19 mouse cellular contexts compared by ENCODE assay signal in genomic region chrX:9452375-9452774, GRCm38 (mm10).
"Had no signal": no experiment of that assay in that cellular context is flagged by ENCODE, and none has a peak within 500 bp of the region (broad histone marks: within the 10 kb centered on the region; RNA-seq: fewer than 3 reads in every experiment).

No protein-coding gene starts in this region.

- H3K27ac ChIP-seq: kidney, postnatal 0 days; layer of hippocampus, adult 2 months; limb, embryonic 10.5 days; limb, embryonic 13.5 days; liver, embryonic 13.5 days; midbrain, embryonic 12.5 days; midbrain, embryonic 15.5 days; neural tube, embryonic 12.5 days; neural tube, embryonic 15.5 days; stomach, embryonic 15.5 days had no signal

- H3K4me1 ChIP-seq: limb, embryonic 10.5 days; limb, embryonic 13.5 days; liver, embryonic 13.5 days; midbrain, embryonic 12.5 days; midbrain, embryonic 15.5 days; neural tube, embryonic 12.5 days; neural tube, embryonic 15.5 days; stomach, embryonic 15.5 days had no signal

- H3K27me3 ChIP-seq: limb, embryonic 13.5 days; liver, embryonic 13.5 days; midbrain, embryonic 12.5 days; midbrain, embryonic 15.5 days; neural tube, embryonic 12.5 days; neural tube, embryonic 15.5 days; stomach, embryonic 15.5 days had no signal

- DNase-seq: kidney, adult 2 months; kidney, postnatal 25 days; liver; liver, embryonic 13.5 days; lung, adult 2 months; retina, postnatal 1 day; right cerebral cortex, postnatal 25 days; spleen, adult 18-20 months; thymus, postnatal 36 days had no signal

- ATAC-seq: intestine, postnatal 0 days; midbrain, embryonic 15.5 days had no signal

- H3K36me3 ChIP-seq: limb, embryonic 10.5 days; limb, embryonic 13.5 days; liver, embryonic 13.5 days; midbrain, embryonic 12.5 days; midbrain, embryonic 15.5 days; neural tube, embryonic 12.5 days; neural tube, embryonic 15.5 days; stomach, embryonic 15.5 days had no signal

- H3K4me3 ChIP-seq: layer of hippocampus, adult 2 months; limb, embryonic 10.5 days; limb, embryonic 13.5 days; liver, embryonic 13.5 days; midbrain, embryonic 12.5 days; midbrain, embryonic 15.5 days; neural tube, embryonic 12.5 days; neural tube, embryonic 15.5 days; stomach, embryonic 15.5 days had no signal
